Mouse (Mus musculus) activated CD4-positive, CD25-positive, alpha-beta regulatory T cell, adult 4 months (primary cell): ENCODE results near the gene Cdh10. TPM values are rescaled to one million over a fixed set of nuclear protein-coding genes. Genes with fewer than 3 reads are reported as not detected.

Source experiments
- ATAC-seq: one replicate; pipeline ENCODE4 v1.8.0; 2017
- polyA plus RNA-seq, 2 experiments: library from polyadenylated mRNA; unstranded; fragments of 100-300 nt; shearing (Covaris generic); gene quantifications; one replicate each; pipeline ENCODE4 v1.2.1; 2017

Gene Cdh10
- polyA plus RNA-seq, 2 experiments from 2014 or later = not detected

- ATAC-seq = no peak
These were observed 166.1 kb downstream of the Cdh10 start for GRCm38 (mm10) chr15:18984891-18985290.

- no peak for ATAC-seq
These were observed 168.9 kb downstream of the Cdh10 start for GRCm38 (mm10) chr15:18987671-18988070.

GRCm38 (mm10) chr15:18993512-18993911 lies 174.8 kb downstream of the Cdh10 start:
- no peak for ATAC-seq

GRCm38 (mm10) chr15:18994294-18994693 lies 175.5 kb downstream of the Cdh10 start:
- ATAC-seq = no peak

GRCm38 (mm10) chr15:19010829-19011228 lies 192.1 kb downstream of the Cdh10 start:
- ATAC-seq = no peak

GRCm38 (mm10) chr15:19032983-19033382 lies 214.2 kb downstream of the Cdh10 start:
- no peak for ATAC-seq

GRCm38 (mm10) chr15:19040077-19040476 lies 221.3 kb downstream of the Cdh10 start:
- no peak for ATAC-seq
